Mouse (Mus musculus): ENCODE measurements around the gene Ephx1.
"Not testable (repeated sequence)": the region's sequence is repeated elsewhere in the genome, so short reads cannot be mapped to it uniquely, and the experiment has no call there.

Gene Ephx1

GRCm38 (mm10) chr1:180974126-180974746 lies 46.5 kb downstream of the Ephx1 start:
- DNase-seq (ENCODE audit: low spot score in 2 of 2) = no peak

- no peak for DNase-seq (ENCODE audit: low spot score in 2 of 2)
Observed at GRCm38 (mm10) chr1:180972941-180973340, 47.8 kb downstream of the Ephx1 start.

- no peak for DNase-seq (ENCODE audit: low spot score in 2 of 2)
Observed at GRCm38 (mm10) chr1:180967261-180967660, 53.4 kb downstream of the Ephx1 start.

- DNase-seq (ENCODE audit: low spot score in 2 of 2) = no peak
Observed at GRCm38 (mm10) chr1:180966542-180966941, 54.2 kb downstream of the Ephx1 start.

- DNase-seq (ENCODE audit: low spot score in 2 of 2) = no peak
Observed at GRCm38 (mm10) chr1:180965786-180966185, 54.9 kb downstream of the Ephx1 start.

- no peak for DNase-seq (ENCODE audit: low spot score in 2 of 2)
Observed at GRCm38 (mm10) chr1:180958797-180959196, 61.9 kb downstream of the Ephx1 start.

DNA sequence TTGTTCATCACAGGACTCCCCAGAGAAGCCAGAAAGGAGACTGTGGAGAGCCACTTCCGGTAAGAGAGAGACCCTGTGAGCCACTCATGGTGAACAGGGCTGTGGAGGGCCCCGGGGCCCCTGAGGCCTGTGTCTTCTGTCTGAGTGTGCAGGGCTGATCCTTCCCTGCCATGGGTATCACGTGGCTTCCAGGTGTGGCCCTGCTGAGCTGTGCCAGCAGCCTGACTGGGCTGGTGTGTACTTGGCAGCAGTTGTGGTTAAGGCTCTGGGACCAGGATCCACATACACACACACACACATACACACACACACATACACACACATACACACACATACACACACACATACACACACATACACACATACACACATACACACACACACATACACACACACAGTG lies 62.7 kb downstream of the Ephx1 start:
- no peak for DNase-seq (ENCODE audit: low spot score in 2 of 2)

- DNase-seq (ENCODE audit: low spot score in 2 of 2) = no peak
Observed at GRCm38 (mm10) chr1:180956973-180957381, 63.7 kb downstream of the Ephx1 start.

GRCm38 (mm10) chr1:180956401-180956800 lies 64.3 kb downstream of the Ephx1 start:
- no peak for DNase-seq (ENCODE audit: low spot score in 2 of 2)

DNA sequence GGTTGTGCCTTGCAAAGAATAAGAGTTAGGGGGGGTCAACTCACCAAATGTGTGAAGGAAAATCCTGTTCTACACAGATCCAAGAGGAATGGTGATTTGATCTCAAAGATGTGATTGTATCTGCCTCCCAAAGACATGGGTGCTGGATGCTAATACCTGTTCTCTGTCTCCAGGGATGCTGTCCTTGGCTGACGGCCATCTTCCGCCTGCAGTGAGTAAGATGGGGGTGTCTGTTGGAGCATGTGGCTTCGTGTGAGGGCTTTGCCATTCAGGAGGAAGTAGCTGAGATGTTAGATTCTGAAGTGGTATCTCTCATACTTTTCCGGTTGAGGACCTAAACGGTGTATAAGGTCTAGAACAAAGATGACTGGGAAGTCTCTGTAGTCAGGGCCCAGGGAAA lies 67.9 kb downstream of the Ephx1 start:
- DNase-seq (ENCODE audit: low spot score in 2 of 2) = no peak

DNA sequence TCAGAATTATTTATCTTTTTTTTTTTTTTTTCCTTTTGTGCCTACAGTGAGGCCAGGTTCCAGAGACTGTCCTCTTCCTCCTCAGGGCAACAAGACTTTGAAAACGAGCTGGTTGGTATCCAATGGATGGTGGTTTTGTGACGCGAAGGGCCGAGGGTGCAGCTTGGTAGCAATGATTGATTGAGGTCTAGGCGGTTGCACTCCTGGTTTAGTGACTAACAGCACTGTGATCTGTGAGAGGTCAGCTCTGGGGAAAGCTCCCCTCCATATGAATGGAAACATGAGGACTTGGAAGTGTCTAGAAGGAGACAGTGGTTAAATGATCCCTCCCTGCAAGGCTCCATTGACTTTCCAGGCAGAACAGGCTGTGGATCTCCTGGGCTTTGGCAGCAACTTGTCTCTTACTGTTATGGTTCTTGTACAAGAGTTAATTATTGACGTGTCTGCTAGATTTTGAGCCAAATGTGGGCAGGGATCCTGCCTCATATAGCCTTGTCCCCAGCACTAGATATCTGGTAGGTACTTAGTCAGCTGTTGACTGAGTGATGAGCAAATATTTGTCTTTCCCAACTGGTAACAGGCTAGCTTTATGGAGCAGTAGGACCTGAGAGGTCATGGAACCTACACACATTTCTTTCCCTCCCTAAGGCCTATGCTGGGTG lies 68.5 kb downstream of the Ephx1 start:
- DNase-seq (ENCODE audit: low spot score in 2 of 2) = no peak

- no peak for DNase-seq (ENCODE audit: low spot score in 2 of 2)
Observed at GRCm38 (mm10) chr1:180946448-180946847, 74.3 kb downstream of the Ephx1 start.

- no peak for DNase-seq (ENCODE audit: low spot score in 2 of 2)
Observed at GRCm38 (mm10) chr1:180945001-180945980, 75.4 kb downstream of the Ephx1 start.

DNA sequence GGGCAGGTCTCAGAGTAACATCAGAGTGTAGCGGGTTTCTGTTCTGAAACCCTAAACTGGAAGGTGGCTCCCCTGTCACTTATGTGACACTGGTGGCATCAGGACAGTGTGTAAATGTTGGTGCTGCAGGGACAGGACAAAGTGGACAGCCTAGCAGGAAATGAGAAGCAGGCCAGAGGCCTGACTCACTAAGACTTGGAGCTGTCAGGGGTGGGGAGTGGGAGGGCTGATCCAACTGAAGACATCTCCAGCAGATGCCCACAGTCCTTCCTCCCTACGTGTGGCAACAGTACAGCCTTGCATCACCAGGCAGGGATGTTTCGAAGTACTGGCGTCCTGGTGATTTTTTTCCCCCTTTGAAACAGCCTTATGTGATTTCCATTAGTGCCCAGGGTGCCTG lies 76.2 kb downstream of the Ephx1 start:
- no peak for DNase-seq (ENCODE audit: low spot score in 2 of 2)

- DNase-seq (ENCODE audit: low spot score in 2 of 2) = no peak
Observed at GRCm38 (mm10) chr1:180943896-180944295, 76.8 kb downstream of the Ephx1 start.

GRCm38 (mm10) chr1:180943032-180943644 lies 77.6 kb downstream of the Ephx1 start:
- DNase-seq (ENCODE audit: low spot score in 2 of 2) = no peak

DNA sequence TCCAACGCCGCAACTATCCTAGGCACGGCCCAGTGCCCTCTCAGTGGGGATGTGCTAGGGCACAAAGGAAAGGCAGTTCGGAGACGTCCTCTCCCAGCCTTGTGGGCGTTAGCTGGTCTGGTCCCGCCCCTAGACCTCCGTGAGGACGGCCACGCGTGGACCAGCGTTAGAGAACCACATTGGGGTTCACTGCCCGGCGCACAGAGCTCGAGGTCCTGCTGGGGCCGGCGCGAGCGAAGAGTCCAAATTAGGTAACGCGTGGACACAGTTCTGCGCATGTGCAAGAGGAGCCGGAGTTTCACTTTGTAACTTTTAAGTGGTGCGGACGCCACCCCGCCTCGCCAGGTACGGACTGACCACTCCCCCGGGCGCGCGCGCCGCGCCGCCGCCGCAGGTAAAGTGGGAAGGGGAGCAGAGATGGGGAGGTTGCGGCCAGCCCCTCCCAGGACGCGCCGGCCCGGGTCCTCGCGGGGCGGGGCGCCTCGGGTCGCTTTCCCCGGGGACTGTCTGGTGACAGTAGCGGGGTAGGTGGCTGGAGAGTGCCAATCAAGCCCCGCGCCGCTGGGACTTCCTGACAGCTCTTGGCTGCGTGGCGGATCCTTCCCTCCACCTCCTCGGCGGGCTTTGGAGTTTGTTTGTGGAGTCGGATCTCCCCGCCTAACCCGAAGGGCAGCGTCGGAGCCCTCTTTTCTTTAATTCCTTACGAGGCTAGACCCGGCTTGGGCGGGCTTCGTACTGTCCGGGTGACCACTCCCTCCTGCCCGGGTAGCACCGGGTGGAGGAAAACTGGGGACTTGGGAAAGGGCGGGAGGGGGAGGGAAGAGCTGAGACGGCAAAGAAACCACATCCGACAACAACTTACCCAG lies 78.3 kb downstream of the Ephx1 start, which contains the start of gene Tmem63a:
Gene Tmem63a, plus strand, starts transcription at position 179 of the 866 bp plus-strand sequence.
- peak; percentile 13 to 21 for DNase-seq (ENCODE audit: low spot score in 2 of 2)

GRCm38 (mm10) chr1:180941726-180942125 lies 79.0 kb downstream of the Ephx1 start:
- no peak for DNase-seq (ENCODE audit: low spot score in 2 of 2)

- DNase-seq (ENCODE audit: low spot score in 2 of 2) = no peak
Observed at GRCm38 (mm10) chr1:180940776-180941460, 79.8 kb downstream of the Ephx1 start.

GRCm38 (mm10) chr1:180938781-180939180 lies 81.9 kb downstream of the Ephx1 start:
- DNase-seq (ENCODE audit: low spot score in 2 of 2) = not testable (repeated sequence)

Measured in frontal cortex, postnatal 25 days (tissue).